Mouse (Mus musculus) intestine, embryonic 15.5 days (tissue): Measurements from ENCODE around the gene Plpp3. TPM values are rescaled to one million over a fixed set of nuclear protein-coding genes. Genes with fewer than 3 reads are reported as not detected.

Experiments
- ATAC-seq: fragments of 200-750 bp; cut with Nextera tagmentation; 2 replicates; pipeline ENCODE4 v1.8.0; 2017; ENCODE audit warnings: moderate TSS enrichment, moderate library complexity
- H3K27ac ChIP-seq: fragments of 300-500 bp; sonication (generic); 2 replicates; pipeline ENCODE4 v1.5.1; 2015; ENCODE audit warnings: mild to moderate bottlenecking, inconsistent platforms
- H3K27me3 ChIP-seq: fragments of 300-500 bp; sonication (generic); replicated peaks from 2 replicates; pipeline ENCODE4 v1.6.1; 2015; ENCODE audit warnings: inconsistent platforms
- H3K36me3 ChIP-seq: fragments of 300-500 bp; sonication (generic); 2 replicates; pipeline ENCODE4 v1.6.1; 2015; ENCODE audit warnings: inconsistent platforms
- H3K4me1 ChIP-seq: fragments of 300-500 bp; sonication (generic); replicated peaks from 2 replicates; pipeline ENCODE4 v1.6.1; 2015; ENCODE audit warnings: inconsistent platforms
- H3K4me2 ChIP-seq: fragments of 300-500 bp; sonication (generic); replicated peaks from 2 replicates; pipeline ENCODE4 v1.6.1; 2015; ENCODE audit warnings: mild to moderate bottlenecking, inconsistent platforms
- H3K4me3 ChIP-seq: fragments of 300-500 bp; sonication (generic); replicated peaks from 2 replicates; pipeline ENCODE4 v1.5.1; 2015; ENCODE audit warnings: inconsistent platforms
- H3K9ac ChIP-seq: fragments of 300-500 bp; sonication (generic); 2 replicates; pipeline ENCODE4 v1.6.1; 2015; ENCODE audit warnings: inconsistent platforms
- H3K9me3 ChIP-seq: fragments of 300-500 bp; sonication (generic); 2 replicates; pipeline ENCODE4 v1.6.1; 2016; ENCODE audit warnings: inconsistent platforms
- WGBS: fragments of 180-500 bp; shearing (Covaris S2); methylation state at CpG from one replicate; pipeline ENCODE4 v1.1.7; 2015; 5-methylcytosine and 5-hydroxymethylcytosine counted together
- polyA plus RNA-seq: library from polyadenylated mRNA; unstranded; fragments of >200 nt; fragmentation: Nextera tagmentation; extraction: Ambion mirVana; gene quantifications from 2 replicates; pipeline ENCODE4 v1.2.1, GENCODE M21; 2015

The Plpp3 gene
- polyA plus RNA-seq, 1 experiment from 2014 or later: 41.2 TPM

- no peak overlapping the region for H3K9ac ChIP-seq
- peak; percentile 56; the same call in 1 of the 2 replicates for ATAC-seq
- H3K4me2 ChIP-seq: no peak overlapping the region
- H3K4me1 ChIP-seq: peaks cover 19% of the 10 kb centered on the region
- H3K4me3 ChIP-seq: no peak overlapping the region
- H3K27ac ChIP-seq: 0 out of 2 replicates have a peak overlapping the region, but pooled peaks have one; percentile 6
- H3K9me3 ChIP-seq: no peaks in the 10 kb centered on the region
- H3K36me3 ChIP-seq: no peaks in the 10 kb centered on the region
- WGBS: 75% methylated on average over 9 of the region's 9 CpGs
- no peaks in the 10 kb centered on the region for H3K27me3 ChIP-seq
Observed at GRCm38 (mm10) chr4:105196993-105197765, 40.0 kb downstream of the Plpp3 start.

- H3K9ac ChIP-seq: no peak overlapping the region
- no peak for ATAC-seq
- no peaks in the 10 kb centered on the region for H3K36me3 ChIP-seq
- H3K4me3 ChIP-seq: no peak overlapping the region
- no peak overlapping the region for H3K27ac ChIP-seq
- no peaks in the 10 kb centered on the region for H3K27me3 ChIP-seq
- no peak overlapping the region for H3K4me2 ChIP-seq
- 88% methylated on average over 5 of the region's 5 CpGs for WGBS
- H3K4me1 ChIP-seq: peaks cover 17% of the 10 kb centered on the region
- no peaks in the 10 kb centered on the region for H3K9me3 ChIP-seq
Observed at GRCm38 (mm10) chr4:105198696-105199095, 41.5 kb downstream of the Plpp3 start.

- H3K9me3 ChIP-seq: no peaks in the 10 kb centered on the region
Observed at GRCm38 (mm10) chr4:105199345-105199744, 42.2 kb downstream of the Plpp3 start.

GRCm38 (mm10) chr4:105200624-105201524 lies 43.7 kb downstream of the Plpp3 start:
- Histone ChIP-seq H3K36me3 (no peaks in the 10 kb centered on the region), H3K9me3 (no peaks in the 10 kb centered on the region), H3K27ac (no peak overlapping the region), H3K4me3 (no peak overlapping the region), H3K9ac (no peak overlapping the region), H3K4me1 (peaks cover 37% of the 10 kb centered on the region), H3K27me3 (no peaks in the 10 kb centered on the region), H3K4me2 (no peak overlapping the region)
- ATAC-seq: peak; percentile 41
- 56% methylated on average over 14 of the region's 14 CpGs for WGBS

More at GRCm38 (mm10) chr4:105199345-105199744, 42.2 kb downstream of the Plpp3 start:
- no peak overlapping the region for H3K4me2 ChIP-seq
- 86% methylated on average over 8 of the region's 8 CpGs for WGBS
- no peak overlapping the region for H3K27ac ChIP-seq
- ATAC-seq: no peak
- no peak overlapping the region for H3K9ac ChIP-seq
- H3K36me3 ChIP-seq: no peaks in the 10 kb centered on the region
- H3K4me3 ChIP-seq: no peak overlapping the region
- H3K27me3 ChIP-seq: no peaks in the 10 kb centered on the region
- H3K4me1 ChIP-seq: peaks cover 23% of the 10 kb centered on the region

- 77% methylated on average over 3 of the region's 3 CpGs for WGBS
- Histone ChIP-seq H3K36me3 (no peaks in the 10 kb centered on the region), H3K27ac (no peak overlapping the region), H3K4me3 (no peak overlapping the region), H3K4me1 (peaks cover 49% of the 10 kb centered on the region), H3K9ac (no peak overlapping the region), H3K4me2 (no peak overlapping the region), H3K27me3 (no peaks in the 10 kb centered on the region), H3K9me3 (no peaks in the 10 kb centered on the region)
- no peak for ATAC-seq
Observed at GRCm38 (mm10) chr4:105202439-105202838, 45.3 kb downstream of the Plpp3 start.

GRCm38 (mm10) chr4:105203303-105203761 lies 46.2 kb downstream of the Plpp3 start:
- Histone ChIP-seq H3K4me1 (peaks cover 50% of the 10 kb centered on the region), H3K4me2 (no peak overlapping the region), H3K36me3 (0 out of 2 replicates have a peak, but pooled peaks cover under 1% of the 10 kb centered on the region), H3K27me3 (no peaks in the 10 kb centered on the region), H3K27ac (no peak overlapping the region), H3K4me3 (no peak overlapping the region), H3K9ac (no peak overlapping the region), H3K9me3 (no peaks in the 10 kb centered on the region)
- ATAC-seq: no peak
- 90% methylated on average over 2 of the region's 2 CpGs for WGBS

- H3K4me2 ChIP-seq: no peak overlapping the region
- 19% methylated on average over 9 of the region's 9 CpGs for WGBS
- ATAC-seq: no peak
Observed at GRCm38 (mm10) chr4:105204071-105204470, 46.9 kb downstream of the Plpp3 start.

GRCm38 (mm10) chr4:105205045-105205851 lies 48.1 kb downstream of the Plpp3 start:
- Histone ChIP-seq H3K9ac (0 out of 2 replicates have a peak overlapping the region, but pooled peaks have one; percentile 1), H3K4me2 (peak overlapping the region; percentile 33), H3K27ac (peak overlapping the region; percentile 68), H3K4me3 (no peak overlapping the region), H3K36me3 (0 out of 2 replicates have a peak, but pooled peaks cover 9% of the 10 kb centered on the region), H3K4me1 (peaks cover 61% of the 10 kb centered on the region), H3K27me3 (no peaks in the 10 kb centered on the region), H3K9me3 (no peaks in the 10 kb centered on the region)
- 20% methylated on average over 15 of the region's 15 CpGs for WGBS
- ATAC-seq: peak; percentile 64

More at GRCm38 (mm10) chr4:105204071-105204470, 46.9 kb downstream of the Plpp3 start:
- Histone ChIP-seq H3K36me3 (0 out of 2 replicates have a peak, but pooled peaks cover 5% of the 10 kb centered on the region), H3K27ac (peak overlapping the region; percentile 68), H3K9me3 (no peaks in the 10 kb centered on the region), H3K4me1 (peaks cover 52% of the 10 kb centered on the region), H3K27me3 (no peaks in the 10 kb centered on the region), H3K9ac (no peak overlapping the region), H3K4me3 (no peak overlapping the region)

- WGBS: 58% methylated on average over 6 of the region's 6 CpGs
- peaks cover 59% of the 10 kb centered on the region for H3K4me1 ChIP-seq
- H3K9ac ChIP-seq: 0 out of 2 replicates have a peak overlapping the region, but pooled peaks have one; percentile 1
- H3K4me3 ChIP-seq: no peak overlapping the region
- H3K27me3 ChIP-seq: no peaks in the 10 kb centered on the region
- H3K9me3 ChIP-seq: no peaks in the 10 kb centered on the region
- H3K36me3 ChIP-seq: 0 out of 2 replicates have a peak, but pooled peaks cover 9% of the 10 kb centered on the region
- peak overlapping the region; percentile 68 for H3K27ac ChIP-seq
- no peak for ATAC-seq
- H3K4me2 ChIP-seq: no peak overlapping the region
Observed at GRCm38 (mm10) chr4:105206102-105206501, 49.0 kb downstream of the Plpp3 start.

GRCm38 (mm10) chr4:105206995-105207394 lies 49.8 kb downstream of the Plpp3 start:
- WGBS: 27% methylated on average over 8 of the region's 8 CpGs
- H3K4me1 ChIP-seq: peaks cover 53% of the 10 kb centered on the region
- H3K9ac ChIP-seq: no peak overlapping the region
- H3K27ac ChIP-seq: peak overlapping the region; percentile 28; the same call in 1 of the 2 replicates
- H3K36me3 ChIP-seq: 0 out of 2 replicates have a peak, but pooled peaks cover 9% of the 10 kb centered on the region
- H3K4me3 ChIP-seq: no peak overlapping the region
- H3K27me3 ChIP-seq: no peaks in the 10 kb centered on the region
- no peaks in the 10 kb centered on the region for H3K9me3 ChIP-seq
- no peak overlapping the region for H3K4me2 ChIP-seq
- ATAC-seq: peak; percentile 35; the same call in 1 of the 2 replicates

- Histone ChIP-seq H3K4me2 (no peak overlapping the region), H3K27ac (peak overlapping the region; percentile 28; the same call in 1 of the 2 replicates), H3K27me3 (no peaks in the 10 kb centered on the region), H3K36me3 (0 out of 2 replicates have a peak, but pooled peaks cover 9% of the 10 kb centered on the region), H3K9me3 (no peaks in the 10 kb centered on the region), H3K4me1 (peaks cover 50% of the 10 kb centered on the region), H3K4me3 (no peak overlapping the region), H3K9ac (no peak overlapping the region)
- ATAC-seq: no peak
- 81% methylated on average over 4 of the region's 4 CpGs for WGBS
Observed at GRCm38 (mm10) chr4:105207641-105208040, 50.5 kb downstream of the Plpp3 start.
